Mouse (Mus musculus) E14TG2a.4 (cell line): ENCODE measurements around the gene Vps13c.

Source experiments
- H3K27me3 ChIP-seq: 2 replicates; pipeline ENCODE4 v1.6.1; 2014; ENCODE audit warnings: low read length, control low read depth; ENCODE audit not compliant: insufficient read depth
- H3K36me3 ChIP-seq: 2 replicates; pipeline ENCODE4 v1.6.1; 2014; ENCODE audit warnings: low read length, control low read depth; ENCODE audit not compliant: insufficient read depth
- H3K4me1 ChIP-seq: replicated peaks from 2 replicates; pipeline ENCODE4 v1.6.1; 2014; ENCODE audit warnings: low read depth, low read length, control low read depth
- H3K4me3 ChIP-seq: replicated peaks from 2 replicates; pipeline ENCODE4 v1.5.1; 2014; ENCODE audit warnings: mild to moderate bottlenecking, low read length
- H3K9me3 ChIP-seq: 2 replicates; pipeline ENCODE4 v1.6.1; 2014; ENCODE audit warnings: low read length, control low read depth
- CTCF ChIP-seq: conservative IDR thresholded peaks from 2 replicates; pipeline ENCODE4 v1.5.1; 2014; ENCODE audit warnings: low read length
- NANOG ChIP-seq: IDR thresholded peaks from 2 replicates; pipeline ENCODE4 v1.6.1; 2014; ENCODE audit warnings: borderline replicate concordance, low read length, mixed read lengths
- POU5F1 ChIP-seq: IDR thresholded peaks from 2 replicates; pipeline ENCODE4 v1.6.1; 2014; ENCODE audit warnings: low read length, borderline replicate concordance

The Vps13c gene

GRCm38 (mm10) chr9:67807000-67807399 is 33.2 kb upstream of the Vps13c start:
- Histone ChIP-seq H3K36me3 (no peaks in the 10 kb centered on the region), H3K27me3 (peaks cover 19% of the 10 kb centered on the region), H3K4me3 (no peak overlapping the region), H3K4me1 (no peaks in the 10 kb centered on the region), H3K9me3 (no peaks in the 10 kb centered on the region)
- TF ChIP-seq NANOG (no peak), POU5F1 (no peak), CTCF (no peak)

GRCm38 (mm10) chr9:67810527-67810926 is 29.7 kb upstream of the Vps13c start:
- TF ChIP-seq POU5F1 (no peak), CTCF (peak; percentile 62), NANOG (no peak)
- H3K36me3 ChIP-seq = no peaks in the 10 kb centered on the region
- H3K4me1 ChIP-seq = peaks cover 18% of the 10 kb centered on the region
- H3K4me3 ChIP-seq = no peak overlapping the region
- no peaks in the 10 kb centered on the region for H3K9me3 ChIP-seq
- peaks cover 10% of the 10 kb centered on the region; the same call in 1 of the 2 replicates for H3K27me3 ChIP-seq

GRCm38 (mm10) chr9:67811116-67811515 is 29.1 kb upstream of the Vps13c start:
- Histone ChIP-seq H3K27me3 (peaks cover 5% of the 10 kb centered on the region; the same call in 1 of the 2 replicates), H3K4me1 (peaks cover 18% of the 10 kb centered on the region), H3K9me3 (no peaks in the 10 kb centered on the region), H3K36me3 (no peaks in the 10 kb centered on the region), H3K4me3 (no peak overlapping the region)
- TF ChIP-seq POU5F1 (no peak), NANOG (no peak), CTCF (no peak)

- H3K4me3 ChIP-seq = no peak overlapping the region
- H3K36me3 ChIP-seq = no peaks in the 10 kb centered on the region
- peaks cover 25% of the 10 kb centered on the region for H3K4me1 ChIP-seq
- TF ChIP-seq CTCF (no peak), NANOG (no peak), POU5F1 (no peak)
- no peaks in the 10 kb centered on the region for H3K9me3 ChIP-seq
- no peaks in the 10 kb centered on the region for H3K27me3 ChIP-seq
Measured at GRCm38 (mm10) chr9:67813171-67813570, 27.0 kb upstream of the Vps13c start.

- TF ChIP-seq CTCF = no peak
- H3K4me3 ChIP-seq = 0 out of 2 replicates have a peak overlapping the region, but pooled peaks have one; percentile 10
- H3K9me3 ChIP-seq = no peaks in the 10 kb centered on the region
- H3K4me1 ChIP-seq = peaks cover 30% of the 10 kb centered on the region
- no peaks in the 10 kb centered on the region for H3K36me3 ChIP-seq
- no peaks in the 10 kb centered on the region for H3K27me3 ChIP-seq
Measured at GRCm38 (mm10) chr9:67813665-67814337, 26.4 kb upstream of the Vps13c start.

- TF ChIP-seq NANOG (no peak), CTCF (no peak), POU5F1 (no peak)
- Histone ChIP-seq H3K27me3 (no peaks in the 10 kb centered on the region), H3K9me3 (no peaks in the 10 kb centered on the region), H3K4me3 (no peak overlapping the region), H3K36me3 (no peaks in the 10 kb centered on the region), H3K4me1 (peaks cover 33% of the 10 kb centered on the region)
Measured at GRCm38 (mm10) chr9:67816172-67816928, 23.8 kb upstream of the Vps13c start.

- no peaks in the 10 kb centered on the region for H3K27me3 ChIP-seq
- H3K9me3 ChIP-seq = no peaks in the 10 kb centered on the region
- no peak overlapping the region for H3K4me3 ChIP-seq
- H3K36me3 ChIP-seq = no peaks in the 10 kb centered on the region
- H3K4me1 ChIP-seq = peaks cover 33% of the 10 kb centered on the region
- TF ChIP-seq CTCF (no peak), POU5F1 (no peak), NANOG (no peak)
Measured at GRCm38 (mm10) chr9:67817898-67818667, 22.1 kb upstream of the Vps13c start.

- H3K4me3 ChIP-seq = no peak overlapping the region
- H3K9me3 ChIP-seq = no peaks in the 10 kb centered on the region
- TF ChIP-seq NANOG (no peak), CTCF (no peak), POU5F1 (no peak)
- H3K36me3 ChIP-seq = no peaks in the 10 kb centered on the region
- peaks cover 4% of the 10 kb centered on the region; the same call in 1 of the 2 replicates for H3K27me3 ChIP-seq
- peaks cover 32% of the 10 kb centered on the region for H3K4me1 ChIP-seq
Measured at GRCm38 (mm10) chr9:67818668-67818950, 21.6 kb upstream of the Vps13c start.
